Comparison of ENCODE assay signal across 17 mouse cellular contexts in the genomic region with DNA sequence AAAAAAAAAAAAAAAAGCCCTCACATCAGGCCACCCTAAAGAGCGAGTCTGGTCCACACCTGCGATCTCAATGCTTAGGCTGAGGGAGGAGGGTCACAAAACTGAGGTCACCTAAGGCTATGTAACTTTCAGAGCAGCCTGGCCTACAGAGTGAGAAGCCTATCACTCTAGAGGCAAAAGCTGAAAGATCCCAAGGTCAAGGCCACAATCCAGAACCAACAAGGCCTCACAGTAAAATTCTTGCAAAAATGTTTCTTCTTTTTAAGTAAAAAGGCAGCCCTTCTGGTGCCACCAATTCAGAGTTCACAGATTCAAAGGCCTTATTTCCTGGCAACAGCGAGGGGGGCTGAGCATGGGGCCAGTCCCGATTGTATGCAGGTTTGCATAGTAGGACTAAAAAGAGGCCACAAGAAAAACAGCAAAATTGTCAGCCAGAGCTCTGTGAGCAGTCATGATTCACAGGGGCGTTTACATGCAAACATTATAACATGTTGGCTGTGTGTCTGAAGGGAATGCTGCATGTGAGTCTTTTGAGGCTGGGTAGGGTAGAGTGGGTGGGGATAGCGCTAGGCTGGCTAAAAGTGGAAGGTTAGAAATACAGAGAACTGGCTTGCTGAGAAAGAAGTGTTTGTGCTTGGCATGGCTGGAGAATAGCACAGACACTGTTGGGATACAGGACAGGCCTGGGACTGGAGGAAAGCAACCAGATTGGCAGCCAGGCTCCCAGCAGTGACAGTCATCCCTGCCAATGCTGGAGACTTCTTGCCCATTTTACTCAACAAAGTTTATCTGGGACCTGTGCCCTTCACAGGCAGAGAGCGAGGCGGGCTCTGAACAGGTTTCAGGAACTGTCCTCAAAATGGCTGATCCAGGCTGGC. TPM values are rescaled to one million over a fixed set of nuclear protein-coding genes. Genes with fewer than 3 reads are reported as not detected.
A peak's percentile ranks its signal among the peaks of the same experiment; 100 is the strongest.
DNase-seq lines count a peak whose midpoint lies in the region; ATAC-seq and TF ChIP-seq lines count a peak whose summit lies in the region.
"Had no signal": no experiment of that assay in that cellular context is flagged by ENCODE, and none has a peak within 500 bp of the region (broad histone marks: within the 10 kb centered on the region; RNA-seq: fewer than 3 reads in every experiment).

No protein-coding gene starts in this region.

- no peak overlapping the region for H3K4me3 ChIP-seq in bone marrow, adult 2 months (replicated peaks; ENCODE audit: control insufficient read depth, low read depth, low read length)
- H3K4me3 ChIP-seq: embryonic facial prominence, embryonic 15.5 days; hindbrain, embryonic 15.5 days; midbrain, embryonic 10.5 days had no signal

- no peak for TF ChIP-seq POLR2A in bone marrow, adult 2 months (IDR thresholded peaks at IDR 0.05; ENCODE audit: borderline replicate concordance, control insufficient read depth, low read depth, low read length)

- 87% methylated on average over 8 of the region's 8 CpGs for WGBS in bone marrow, adult 2 months

- no peak for DNase-seq in cerebellum, adult 11 months
- DNase-seq in left cerebral cortex, postnatal 25 days (ENCODE audit: low spot score in 2 of 2) = peak; percentile 33 to 76
- DNase-seq in left cerebral cortex, adult 9 months (ENCODE audit: low spot score in 2 of 2) = no peak
- peak; percentile 64 to 71 for DNase-seq in cerebellum, postnatal 36 days
- no peak for DNase-seq in kidney, postnatal 14 days
- no peak for DNase-seq in lung, adult 18-20 months
- DNase-seq: heart, postnatal 10 days; kidney, postnatal 10 days; liver; spleen, adult 18-20 months had no signal

- peak overlapping the region; percentile 5; the same call in 1 of the 2 replicates for H3K27ac ChIP-seq in bone marrow, adult 2 months (ENCODE audit: control insufficient read depth, insufficient read depth, low read depth, low read length, poor library complexity)
- H3K27ac ChIP-seq: embryonic facial prominence, embryonic 15.5 days; midbrain, embryonic 10.5 days had no signal

- no peak for TF ChIP-seq CTCF in bone marrow, adult 2 months (IDR thresholded peaks at IDR 0.05; ENCODE audit: control insufficient read depth, insufficient read depth, low read length)

- intact Hi-C loops in left cerebral cortex, postnatal 25 days (cut with DNase I) = no loop called here

- peaks cover 15% of the 10 kb centered on the region for H3K4me1 ChIP-seq in bone marrow, adult 2 months (ENCODE audit: control insufficient read depth, insufficient read depth, low read length)

- peak; percentile 59; the same call in 1 of the 2 replicates for ATAC-seq in cerebellum, adult (ENCODE audit: insufficient number of reproducible peaks, low FRiP score, low TSS enrichment)
- ATAC-seq: forebrain, embryonic 16.5 days; lung, postnatal 0 days had no signal

RNA-seq across cellular contexts. Expression of a gene that starts 5.4 kb away (rescaled TPM):
- 10 to 100 TPM; 18.0 to 24.7 TPM for total RNA-seq in left cerebral cortex, postnatal 25 days (2021)
- 32.4 and 91.7 TPM in 2 replicates for polyA plus RNA-seq in bone marrow, adult 2 months (2011; ENCODE audit: insufficient read depth, insufficient read length, low replicate concordance, missing spikeins)

RNA-seq across cellular contexts. Expression of a gene that starts 8.7 kb away (rescaled TPM):
- total RNA-seq in left cerebral cortex, postnatal 25 days (2021) = 10 to 100 TPM; 55.1 to 59.6 TPM
- polyA plus RNA-seq in bone marrow, adult 2 months (2011; ENCODE audit: insufficient read depth, insufficient read length, low replicate concordance, missing spikeins) = 21.7 and 63.2 TPM in 2 replicates

RNA-seq across cellular contexts. Expression of a gene that starts 23.4 kb away (rescaled TPM):
- total RNA-seq in left cerebral cortex, postnatal 25 days (2021) = 100 to 1,000 TPM; 136 to 141 TPM
- polyA plus RNA-seq in bone marrow, adult 2 months (2011; ENCODE audit: insufficient read depth, insufficient read length, low replicate concordance, missing spikeins) = 15.9 and 17.7 TPM in 2 replicates

RNA-seq across cellular contexts. Expression of a gene that starts 28.2 kb away (rescaled TPM):
- 1 to 10 TPM; 1.1 to 1.2 TPM for total RNA-seq in left cerebral cortex, postnatal 25 days (2021)
- polyA plus RNA-seq in bone marrow, adult 2 months (2011; ENCODE audit: insufficient read depth, insufficient read length, low replicate concordance, missing spikeins) = 0.56 and 3.6 TPM in 2 replicates
- polyA plus RNA-seq: forebrain, embryonic 16.5 days; midbrain, embryonic 10.5 days had no signal

RNA-seq across cellular contexts. Expression of a gene that starts 36.2 kb away (rescaled TPM):
- 1 to 10 TPM; 3.3 to 5.3 TPM for total RNA-seq in left cerebral cortex, postnatal 25 days (2021)
- polyA plus RNA-seq in bone marrow, adult 2 months (2011; ENCODE audit: insufficient read depth, insufficient read length, low replicate concordance, missing spikeins) = 0.99 and 1.9 TPM in 2 replicates

Comparison
In these comparisons a context has a peak if more than half of its experiments do, and no peak if none do; other contexts are left out.
1. DNase-seq: peak in left cerebral cortex, postnatal 25 days (2 of 2) and cerebellum, postnatal 36 days (2 of 2); none in cerebellum, adult 11 months (single experiment), left cerebral cortex, adult 9 months (0 of 2), kidney, postnatal 14 days (single experiment) and lung, adult 18-20 months (0 of 2).